Mouse (Mus musculus): ENCODE results near the gene Nup85. TPM values are rescaled to one million over a fixed set of nuclear protein-coding genes. Genes with fewer than 3 reads are reported as not detected.

Nup85 gene
- total and polyA plus RNA-seq, 3 experiments = 362 to 370 TPM; not detected in 1

DNA sequence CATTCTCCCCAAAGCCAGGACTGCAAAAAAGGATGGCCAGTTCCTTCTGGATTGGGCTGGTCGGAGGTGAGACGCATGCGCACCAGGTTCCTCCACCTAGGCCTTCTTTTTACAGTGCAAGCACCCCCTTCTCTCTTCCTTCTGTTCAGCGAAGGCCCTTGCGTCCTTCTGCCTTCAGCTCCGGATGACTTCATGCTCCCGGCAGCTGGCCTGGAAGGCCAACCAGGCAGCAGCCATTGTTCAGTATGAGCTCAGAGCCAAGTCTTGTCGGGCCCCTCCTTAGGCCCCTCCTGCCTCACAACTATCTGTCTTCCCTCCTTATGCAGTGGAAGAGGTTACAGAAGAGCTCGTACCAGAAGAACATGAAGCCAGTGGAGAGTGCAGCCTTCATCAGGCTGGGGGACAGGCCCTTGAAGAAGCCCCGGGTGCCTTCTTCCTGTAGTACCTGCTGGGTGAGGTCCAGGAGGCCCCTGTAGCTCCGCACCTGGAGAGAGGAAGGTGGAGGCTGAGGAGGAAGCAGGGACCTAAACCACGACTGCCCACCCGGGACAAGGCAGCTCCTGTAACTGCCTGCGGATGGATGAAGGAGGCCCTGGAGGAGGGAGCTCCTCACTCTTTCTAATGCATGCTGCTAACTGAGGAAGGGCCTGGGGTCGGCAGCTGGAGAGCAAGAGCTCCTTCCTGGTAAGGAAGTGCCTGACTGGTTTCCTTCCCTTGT lies 51.0 kb downstream of the Nup85 start (continued):
- TF ChIP-seq USF2 (IDR thresholded peaks at IDR 0.05; ENCODE audit: borderline replicate concordance in 1 of 2, insufficient read depth in 1 of 2, low read depth in 1 of 2, low read length in 2 of 2) = no peak
- TF ChIP-seq POLR2A (IDR thresholded peaks at IDR 0.05; ENCODE audit: control insufficient read depth in 1 of 2, insufficient read depth in 1 of 2, low read depth in 1 of 2, low read length in 2 of 2, poor library complexity in 1 of 2) = no peak

DNA sequence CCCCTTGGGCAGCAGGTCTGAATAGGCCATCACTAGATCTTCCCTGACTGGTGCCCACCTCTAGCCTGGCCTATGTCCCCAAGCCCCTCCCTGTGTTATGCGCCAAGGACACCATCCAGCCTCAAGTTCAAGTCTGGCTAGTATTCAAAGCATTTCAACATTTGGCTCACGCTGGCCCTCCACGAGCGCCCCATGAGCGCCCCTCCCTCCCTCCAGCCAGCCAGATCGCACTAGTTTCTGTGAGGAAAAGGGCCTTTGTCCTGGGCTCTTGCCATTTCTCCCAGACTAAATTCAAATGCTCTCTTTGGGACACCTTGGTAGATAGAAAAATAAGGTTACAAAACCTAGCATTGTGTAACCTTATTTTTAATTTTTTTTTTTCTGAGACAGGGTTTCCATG lies 51.6 kb downstream of the Nup85 start:
- Histone ChIP-seq H3K27me3 (ENCODE audit: control insufficient read depth in 1 of 2, insufficient read depth in 2 of 2, low read length in 2 of 2) (no peaks in the 10 kb centered on the region), H3K9ac (ENCODE audit: control insufficient read depth, low read depth, low read length, poor library complexity, severe bottlenecking) (no peak overlapping the region), H3K27ac (ENCODE audit: control insufficient read depth, low read depth, low read length) (no peak overlapping the region), H3K4me3 (ENCODE audit: control insufficient read depth in 1 of 2, insufficient read depth in 1 of 2, low read depth in 2 of 2, low read length in 2 of 2) (no peak overlapping the region), H3K79me2 (ENCODE audit: control insufficient read depth, insufficient read depth, low read length, poor library complexity) (peaks cover 5% of the 10 kb centered on the region; the same call in 1 of the 2 replicates), H3K9me3 (replicated peaks; ENCODE audit: insufficient read depth, low read length) (no peaks in the 10 kb centered on the region), H3K36me3 (ENCODE audit: control insufficient read depth in 1 of 2, insufficient read depth in 2 of 2, low read length in 2 of 2) (peaks cover 0 to 7% of the 10 kb centered on the region in 2 experiments; a peak in 3 of 4 replicates), H3K4me1 (ENCODE audit: control insufficient read depth in 1 of 2, insufficient read depth in 2 of 2, low read length in 2 of 2) (peaks cover 3 to 13% of the 10 kb centered on the region in 2 experiments; a peak in 3 of 4 replicates)
- no peak for DNase-seq (ENCODE audit: low read depth, low spot score)
- TF ChIP-seq MAX (IDR thresholded peaks at IDR 0.05; ENCODE audit: low read length) = no peak
- TF ChIP-seq ETS1 (IDR thresholded peaks at IDR 0.05; ENCODE audit: low read depth, low read length) = no peak
- TF ChIP-seq USF2 (IDR thresholded peaks at IDR 0.05; ENCODE audit: borderline replicate concordance in 1 of 2, insufficient read depth in 1 of 2, low read depth in 1 of 2, low read length in 2 of 2) = no peak
- TF ChIP-seq NRF1 (IDR thresholded peaks at IDR 0.05; ENCODE audit: insufficient read depth, low read depth, low read length, poor library complexity, severe bottlenecking) = no peak
- TF ChIP-seq MEF2A (IDR thresholded peaks at IDR 0.05; ENCODE audit: extremely low read depth, insufficient replicate concordance, low read depth, low read length, poor library complexity, severe bottlenecking) = no peak
- no peak for TF ChIP-seq E2F4 (IDR thresholded peaks at IDR 0.05; ENCODE audit: borderline replicate concordance, low read depth, low read length)
- TF ChIP-seq MAFK (IDR thresholded peaks at IDR 0.05; ENCODE audit: borderline replicate concordance, low read depth, low read length) = no peak
- TF ChIP-seq HCFC1 (IDR thresholded peaks at IDR 0.05; ENCODE audit: low read depth, low read length) = no peak
- TF ChIP-seq SIN3A (IDR thresholded peaks at IDR 0.05; ENCODE audit: low read length) = no peak
- no peak for TF ChIP-seq UBTF (IDR thresholded peaks at IDR 0.05; ENCODE audit: borderline replicate concordance, insufficient read depth, low read depth, low read length)
- TF ChIP-seq POLR2A (IDR thresholded peaks at IDR 0.05; ENCODE audit: control insufficient read depth in 1 of 2, insufficient read depth in 1 of 2, low read depth in 1 of 2, low read length in 2 of 2, poor library complexity in 1 of 2) = no peak
- no peak for TF ChIP-seq ZNF384 (IDR thresholded peaks at IDR 0.05; ENCODE audit: low read depth, low read length)
- no peak for TF ChIP-seq CTCF (IDR thresholded peaks at IDR 0.05 in 2 of 3, conservative IDR thresholded peaks at IDR 0.05 in 1 of 3; ENCODE audit: control insufficient read depth in 1 of 3, insufficient read depth in 1 of 3, low read depth in 2 of 3, low read length in 3 of 3, poor library complexity in 1 of 3, severe bottlenecking in 1 of 3)
- TF ChIP-seq ZMIZ1 (IDR thresholded peaks at IDR 0.05; ENCODE audit: low read depth, low read length) = no peak
- TF ChIP-seq NELFE (IDR thresholded peaks at IDR 0.05; ENCODE audit: low read depth, low read length) = no peak

DNA sequence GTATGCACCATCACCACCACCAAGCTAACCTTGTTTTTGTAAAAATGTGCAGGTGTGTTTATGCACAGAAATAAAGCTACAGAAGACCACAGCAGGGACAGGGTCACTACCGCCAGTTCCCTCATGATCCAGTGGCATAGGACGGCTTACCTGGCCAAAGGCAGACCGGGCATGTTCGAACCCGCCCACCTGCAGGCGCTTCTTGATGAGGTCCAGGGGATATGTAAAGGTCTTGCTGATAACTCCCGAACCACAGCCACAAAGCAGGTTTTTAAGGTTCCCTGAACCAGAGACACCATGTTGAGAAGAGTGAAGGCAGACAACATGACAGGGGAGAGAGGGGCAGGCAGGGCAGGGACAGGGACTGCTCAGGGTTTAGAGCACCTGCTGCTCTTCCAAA lies 52.1 kb downstream of the Nup85 start:
- no peaks in the 10 kb centered on the region for H3K27me3 ChIP-seq (ENCODE audit: control insufficient read depth in 1 of 2, insufficient read depth in 2 of 2, low read length in 2 of 2)
- H3K9ac ChIP-seq (ENCODE audit: control insufficient read depth, low read depth, low read length, poor library complexity, severe bottlenecking) = no peak overlapping the region
- H3K27ac ChIP-seq (ENCODE audit: control insufficient read depth, low read depth, low read length) = no peak overlapping the region
- peaks cover 3 to 10% of the 10 kb centered on the region in 2 experiments; a peak in 3 of 4 replicates for H3K4me1 ChIP-seq (ENCODE audit: control insufficient read depth in 1 of 2, insufficient read depth in 2 of 2, low read length in 2 of 2)
- no peak overlapping the region for H3K4me3 ChIP-seq (ENCODE audit: control insufficient read depth in 1 of 2, insufficient read depth in 1 of 2, low read depth in 2 of 2, low read length in 2 of 2)
- DNase-seq (ENCODE audit: low read depth, low spot score) = no peak
- no peaks in the 10 kb centered on the region for H3K9me3 ChIP-seq (replicated peaks; ENCODE audit: insufficient read depth, low read length)
- peaks cover 5% of the 10 kb centered on the region; the same call in 1 of the 2 replicates for H3K79me2 ChIP-seq (ENCODE audit: control insufficient read depth, insufficient read depth, low read length, poor library complexity)
- peaks cover 0 to 7% of the 10 kb centered on the region in 2 experiments; a peak in 3 of 4 replicates for H3K36me3 ChIP-seq (ENCODE audit: control insufficient read depth in 1 of 2, insufficient read depth in 2 of 2, low read length in 2 of 2)
- no peak for TF ChIP-seq NRF1 (IDR thresholded peaks at IDR 0.05; ENCODE audit: insufficient read depth, low read depth, low read length, poor library complexity, severe bottlenecking)
- no peak for TF ChIP-seq JUND (IDR thresholded peaks at IDR 0.05; ENCODE audit: low read depth, low read length)
- no peak for TF ChIP-seq POLR2AphosphoS5 (IDR thresholded peaks at IDR 0.05; ENCODE audit: borderline replicate concordance, low read depth, low read length)
- no peak for TF ChIP-seq USF1 (IDR thresholded peaks at IDR 0.05; ENCODE audit: low read depth, low read length)
- TF ChIP-seq RAD21 (IDR thresholded peaks at IDR 0.05; ENCODE audit: low read depth, low read length) = no peak
- TF ChIP-seq NELFE (IDR thresholded peaks at IDR 0.05; ENCODE audit: low read depth, low read length) = no peak
- TF ChIP-seq CTCF (IDR thresholded peaks at IDR 0.05 in 2 of 3, conservative IDR thresholded peaks at IDR 0.05 in 1 of 3; ENCODE audit: control insufficient read depth in 1 of 3, insufficient read depth in 1 of 3, low read depth in 2 of 3, low read length in 3 of 3, poor library complexity in 1 of 3, severe bottlenecking in 1 of 3) = no peak
- TF ChIP-seq TBP (IDR thresholded peaks at IDR 0.05; ENCODE audit: low read depth, low read length) = no peak
- TF ChIP-seq ZNF384 (IDR thresholded peaks at IDR 0.05; ENCODE audit: low read depth, low read length) = no peak
- TF ChIP-seq ETS1 (IDR thresholded peaks at IDR 0.05; ENCODE audit: low read depth, low read length) = no peak
- TF ChIP-seq RCOR1 (IDR thresholded peaks at IDR 0.05; ENCODE audit: low read depth, low read length) = no peak
- TF ChIP-seq ZMIZ1 (IDR thresholded peaks at IDR 0.05; ENCODE audit: low read depth, low read length) = no peak
- no peak for TF ChIP-seq HCFC1 (IDR thresholded peaks at IDR 0.05; ENCODE audit: low read depth, low read length)
- no peak for TF ChIP-seq MYB (IDR thresholded peaks at IDR 0.05; ENCODE audit: low read depth, low read length)
- TF ChIP-seq ZC3H11A (IDR thresholded peaks at IDR 0.05; ENCODE audit: low read depth, low read length) = no peak
- no peak for TF ChIP-seq POLR2AphosphoS2 (IDR thresholded peaks at IDR 0.05; ENCODE audit: low read length)
- TF ChIP-seq MYC (IDR thresholded peaks at IDR 0.05; ENCODE audit: low read depth, low read length) = no peak
